Mouse (Mus musculus): ENCODE data around the gene Cdkl3. TPM values are rescaled to one million over a fixed set of nuclear protein-coding genes. Genes with fewer than 3 reads are reported as not detected.
A peak's percentile ranks its signal among the peaks of the same experiment; 100 is the strongest.
"Not testable (repeated sequence)": the region's sequence is repeated elsewhere in the genome, so short reads cannot be mapped to it uniquely, and the experiment has no call there.

Cdkl3 gene
- polyA plus RNA-seq, 1 experiment: 1.3 TPM

DNA sequence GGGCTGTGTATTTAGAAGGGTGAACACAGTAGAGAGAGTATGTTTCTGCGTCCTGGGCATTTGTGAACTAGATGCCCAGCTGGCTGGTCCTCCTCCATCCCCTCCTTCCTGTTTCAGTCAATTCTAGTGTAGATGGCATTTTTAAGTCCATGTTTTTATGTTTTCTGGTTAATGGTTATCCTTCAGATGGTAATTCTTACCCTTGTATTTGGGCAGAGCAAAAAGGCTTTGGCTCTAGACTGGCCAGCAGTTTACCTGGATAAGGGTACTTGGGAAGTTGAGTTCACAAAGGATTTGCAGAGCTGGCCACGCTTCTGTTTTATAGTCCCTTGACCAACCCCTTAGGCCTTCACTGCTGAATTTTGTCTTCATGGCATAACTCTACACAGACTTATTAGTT lies 102.0 kb downstream of the Cdkl3 start:
- Histone ChIP-seq H3K27me3 (replicated peaks) (no peaks in the 10 kb centered on the region), H3K9me3 (no peaks in the 10 kb centered on the region), H3K4me3 (replicated peaks) (no peak overlapping the region), H3K36me3 (replicated peaks; ENCODE audit: low read length) (peaks cover 37% of the 10 kb centered on the region), H3K4me1 (peaks cover 79% of the 10 kb centered on the region)
- TF ChIP-seq FLI1 (IDR thresholded peaks at IDR 0.05; ENCODE audit: low read length) (no peak), GATA1 (IDR thresholded peaks at IDR 0.05; ENCODE audit: borderline replicate concordance, low read length) (no peak)

DNA sequence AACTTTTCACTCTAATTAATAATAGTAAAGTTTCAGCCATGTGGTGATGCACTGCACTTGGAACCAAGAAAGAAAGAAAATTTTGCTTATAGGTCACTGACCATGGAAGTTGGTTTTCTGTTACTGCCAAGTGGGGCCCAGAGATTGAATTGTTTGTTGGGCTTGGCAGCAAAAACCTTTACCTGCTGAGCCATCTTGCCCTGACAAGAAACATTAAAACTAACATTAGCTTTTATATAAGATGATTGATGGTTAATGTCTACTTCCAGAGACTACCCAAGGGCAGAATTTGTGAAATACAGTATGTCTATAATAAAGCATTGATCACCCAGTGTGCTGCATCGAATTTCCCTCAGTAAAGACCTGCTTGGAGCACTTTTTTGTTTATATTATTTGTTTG lies 102.4 kb downstream of the Cdkl3 start:
- no peak overlapping the region for H3K4me3 ChIP-seq (replicated peaks)
- no peaks in the 10 kb centered on the region for H3K27me3 ChIP-seq (replicated peaks)
- H3K36me3 ChIP-seq (replicated peaks; ENCODE audit: low read length): peaks cover 36% of the 10 kb centered on the region
- peaks cover 79% of the 10 kb centered on the region for H3K4me1 ChIP-seq
- TF ChIP-seq GATA1 (IDR thresholded peaks at IDR 0.05; ENCODE audit: borderline replicate concordance, low read length): no peak
- TF ChIP-seq FLI1 (IDR thresholded peaks at IDR 0.05; ENCODE audit: low read length): no peak
- H3K9me3 ChIP-seq: no peaks in the 10 kb centered on the region

DNA sequence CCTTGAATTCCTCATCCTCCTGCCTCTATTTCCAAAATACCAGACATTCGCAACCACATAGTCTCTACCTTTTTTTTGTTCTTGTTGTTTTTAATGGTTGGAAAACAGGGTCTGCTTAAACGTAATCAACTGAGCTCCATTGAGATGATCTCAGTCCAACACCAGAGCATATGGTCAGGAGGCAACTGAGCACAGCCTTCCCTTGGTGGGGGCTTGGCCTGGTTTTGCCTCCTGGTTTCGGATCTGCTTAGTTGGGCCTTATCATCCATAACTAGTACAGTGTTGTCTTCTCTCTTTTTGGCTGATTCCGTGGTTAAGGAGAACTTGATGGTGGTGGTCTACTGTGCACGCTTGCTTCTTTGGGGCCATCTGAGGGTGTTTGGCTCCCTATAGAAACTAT lies 104.8 kb downstream of the Cdkl3 start:
- Histone ChIP-seq H3K27me3 (replicated peaks) (no peaks in the 10 kb centered on the region), H3K4me3 (replicated peaks) (no peak overlapping the region), H3K36me3 (replicated peaks; ENCODE audit: low read length) (peaks cover 42% of the 10 kb centered on the region), H3K4me1 (peaks cover 71% of the 10 kb centered on the region), H3K9me3 (no peaks in the 10 kb centered on the region)
- TF ChIP-seq FLI1 (IDR thresholded peaks at IDR 0.05; ENCODE audit: low read length) (no peak), GATA1 (IDR thresholded peaks at IDR 0.05; ENCODE audit: borderline replicate concordance, low read length) (no peak)

DNA sequence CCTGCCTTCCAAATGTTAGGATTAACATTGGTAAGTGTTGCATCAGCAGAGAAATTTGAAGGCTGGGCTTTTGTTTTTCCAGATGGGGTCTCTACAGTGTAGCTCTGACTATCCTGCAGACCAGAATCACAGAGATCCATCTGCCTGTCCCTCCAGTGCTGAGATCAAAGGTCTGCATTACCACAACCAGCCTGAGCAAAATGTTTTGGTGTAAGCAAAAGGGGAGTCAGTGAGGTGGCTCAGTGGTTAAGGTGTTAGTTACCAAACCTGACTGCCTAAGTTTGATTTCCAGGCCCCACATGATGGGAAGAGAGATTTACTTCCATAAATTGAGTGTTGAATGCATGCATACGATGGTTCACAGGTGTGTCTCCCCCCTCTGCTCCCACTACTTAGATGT lies 105.4 kb downstream of the Cdkl3 start:
- H3K9me3 ChIP-seq: no peaks in the 10 kb centered on the region
- H3K36me3 ChIP-seq (replicated peaks; ENCODE audit: low read length): peaks cover 46% of the 10 kb centered on the region
- no peaks in the 10 kb centered on the region for H3K27me3 ChIP-seq (replicated peaks)
- peaks cover 71% of the 10 kb centered on the region for H3K4me1 ChIP-seq
- H3K4me3 ChIP-seq (replicated peaks): no peak overlapping the region
- TF ChIP-seq FLI1 (IDR thresholded peaks at IDR 0.05; ENCODE audit: low read length) (no peak), GATA1 (IDR thresholded peaks at IDR 0.05; ENCODE audit: borderline replicate concordance, low read length) (no peak)

DNA sequence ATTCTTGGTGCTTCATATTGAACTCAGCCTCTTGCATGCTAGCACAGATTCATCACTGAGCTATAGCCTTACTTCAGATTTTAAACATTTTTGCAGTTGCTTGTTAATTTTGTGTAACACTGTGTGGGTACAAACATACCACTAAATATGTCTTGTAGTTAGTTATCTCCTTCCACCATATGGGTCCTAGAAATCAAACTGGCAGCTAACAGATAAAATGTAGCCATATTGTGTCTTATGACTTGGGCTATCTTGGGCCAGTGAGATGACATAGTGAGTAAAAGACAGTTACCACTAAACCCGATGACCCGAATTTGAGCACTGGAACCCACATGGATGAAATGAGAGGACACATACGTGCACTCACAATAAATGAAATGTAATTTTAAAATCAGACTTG lies 111.5 kb downstream of the Cdkl3 start:
- peaks cover 4% of the 10 kb centered on the region; the same call in 1 of the 2 replicates for H3K9me3 ChIP-seq
- H3K27me3 ChIP-seq (replicated peaks): no peaks in the 10 kb centered on the region
- no peak for TF ChIP-seq GATA1 (IDR thresholded peaks at IDR 0.05; ENCODE audit: borderline replicate concordance, low read length)
- no peak for TF ChIP-seq FLI1 (IDR thresholded peaks at IDR 0.05; ENCODE audit: low read length)
- H3K36me3 ChIP-seq (replicated peaks; ENCODE audit: low read length): peaks cover 88% of the 10 kb centered on the region
- peaks cover 71% of the 10 kb centered on the region for H3K4me1 ChIP-seq
- no peak overlapping the region for H3K4me3 ChIP-seq (replicated peaks)

DNA sequence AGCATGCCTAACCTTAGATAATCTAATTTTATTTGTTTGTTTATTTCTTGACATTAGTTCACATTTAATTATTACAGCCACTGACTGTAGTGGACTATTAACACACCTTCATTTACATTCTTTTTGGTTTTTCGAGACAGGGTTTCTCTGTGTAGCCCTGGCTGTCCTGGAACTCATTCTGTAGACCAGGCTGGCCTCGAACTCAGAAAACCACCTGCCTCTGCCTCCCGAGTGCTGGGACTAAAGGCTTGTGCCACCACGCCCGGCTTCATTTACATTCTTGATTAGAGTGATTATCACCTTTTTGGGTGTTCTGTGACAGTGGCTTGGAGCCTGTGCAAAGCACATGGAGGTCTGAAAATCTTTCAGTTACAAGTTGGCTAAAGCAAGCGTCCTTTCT lies 112.1 kb downstream of the Cdkl3 start:
- not testable (repeated sequence) for H3K27me3 ChIP-seq (replicated peaks); H3K9me3 ChIP-seq; H3K4me3 ChIP-seq (replicated peaks)
- peaks cover 93% of the 10 kb centered on the region for H3K36me3 ChIP-seq (replicated peaks; ENCODE audit: low read length)
- peaks cover 70% of the 10 kb centered on the region for H3K4me1 ChIP-seq

DNA sequence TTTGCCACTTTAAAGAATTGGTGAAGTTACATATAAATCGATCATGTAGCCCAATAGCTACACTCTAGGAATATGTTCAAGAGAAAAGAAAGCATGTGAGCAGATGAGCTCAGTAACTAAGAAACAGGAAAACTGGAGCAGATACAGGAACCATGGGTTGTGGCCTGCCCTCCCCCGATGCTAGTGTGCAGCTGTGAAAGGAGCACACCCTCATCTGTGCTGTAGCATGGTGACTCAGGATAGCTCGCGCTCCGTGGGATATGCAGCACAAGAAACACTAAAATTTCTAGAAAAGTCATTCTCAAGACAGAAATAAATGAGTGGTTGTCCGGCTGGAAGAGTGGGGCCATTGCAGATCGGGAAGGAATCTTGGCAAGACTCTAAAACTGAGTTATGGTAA lies 113.1 kb downstream of the Cdkl3 start:
- TF ChIP-seq GATA1 (IDR thresholded peaks at IDR 0.05; ENCODE audit: borderline replicate concordance, low read length) (no peak), FLI1 (IDR thresholded peaks at IDR 0.05; ENCODE audit: low read length) (no peak)
- peaks cover 99% of the 10 kb centered on the region for H3K36me3 ChIP-seq (replicated peaks; ENCODE audit: low read length)
- H3K9me3 ChIP-seq: peaks cover 4% of the 10 kb centered on the region; the same call in 1 of the 2 replicates
- no peaks in the 10 kb centered on the region for H3K27me3 ChIP-seq (replicated peaks)
- H3K4me3 ChIP-seq (replicated peaks): peak overlapping the region; percentile 62
- H3K4me1 ChIP-seq: peaks cover 69% of the 10 kb centered on the region

DNA sequence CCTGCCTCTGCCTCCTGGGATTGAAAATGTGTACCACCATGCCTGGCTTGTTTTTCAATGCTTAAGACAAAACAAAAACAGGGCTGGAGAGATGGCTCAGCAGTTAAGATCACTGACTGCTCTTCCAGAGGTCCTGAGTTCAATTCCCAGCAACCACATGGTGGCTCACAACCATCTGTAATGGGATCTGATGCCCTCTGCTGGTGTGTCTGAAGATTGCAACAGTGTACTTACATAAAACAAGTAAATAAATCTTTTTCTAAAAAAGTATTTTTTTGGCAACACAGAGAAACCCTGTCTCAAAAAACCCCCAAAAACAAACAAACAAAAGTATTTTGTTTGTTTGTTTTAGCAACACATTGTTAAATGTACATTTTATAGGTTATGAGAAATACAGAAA lies 116.4 kb downstream of the Cdkl3 start:
- H3K9me3 ChIP-seq; H3K27me3 ChIP-seq (replicated peaks); H3K4me3 ChIP-seq (replicated peaks): not testable (repeated sequence)
- H3K36me3 ChIP-seq (replicated peaks; ENCODE audit: low read length): peaks cover 99% of the 10 kb centered on the region
- H3K4me1 ChIP-seq: peaks cover 55% of the 10 kb centered on the region

DNA sequence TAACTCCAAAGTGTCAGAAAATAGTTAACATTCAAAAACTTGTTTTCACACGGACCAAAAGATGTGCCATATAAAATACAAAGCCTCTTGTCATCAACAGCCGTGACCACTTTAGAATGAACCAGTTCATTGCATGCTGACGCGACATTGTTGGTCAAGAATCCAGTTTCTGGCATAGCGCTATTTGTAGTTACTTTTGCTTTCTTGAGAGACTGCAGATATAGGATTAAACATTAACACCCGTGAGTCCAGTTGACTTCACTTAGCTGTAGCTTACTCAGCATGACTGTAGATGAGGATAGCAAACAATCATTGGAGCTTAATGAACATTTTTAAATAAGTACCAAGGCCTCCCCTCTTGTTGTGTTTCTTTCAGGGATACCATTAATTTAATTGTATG lies 118.0 kb downstream of the Cdkl3 start:
- TF ChIP-seq GATA1 (IDR thresholded peaks at IDR 0.05; ENCODE audit: borderline replicate concordance, low read length) (no peak), FLI1 (IDR thresholded peaks at IDR 0.05; ENCODE audit: low read length) (no peak)
- H3K4me3 ChIP-seq (replicated peaks): no peak overlapping the region
- peaks cover 96% of the 10 kb centered on the region for H3K36me3 ChIP-seq (replicated peaks; ENCODE audit: low read length)
- peaks cover 4% of the 10 kb centered on the region; the same call in 1 of the 2 replicates for H3K9me3 ChIP-seq
- H3K4me1 ChIP-seq: peaks cover 51% of the 10 kb centered on the region
- no peaks in the 10 kb centered on the region for H3K27me3 ChIP-seq (replicated peaks)

DNA sequence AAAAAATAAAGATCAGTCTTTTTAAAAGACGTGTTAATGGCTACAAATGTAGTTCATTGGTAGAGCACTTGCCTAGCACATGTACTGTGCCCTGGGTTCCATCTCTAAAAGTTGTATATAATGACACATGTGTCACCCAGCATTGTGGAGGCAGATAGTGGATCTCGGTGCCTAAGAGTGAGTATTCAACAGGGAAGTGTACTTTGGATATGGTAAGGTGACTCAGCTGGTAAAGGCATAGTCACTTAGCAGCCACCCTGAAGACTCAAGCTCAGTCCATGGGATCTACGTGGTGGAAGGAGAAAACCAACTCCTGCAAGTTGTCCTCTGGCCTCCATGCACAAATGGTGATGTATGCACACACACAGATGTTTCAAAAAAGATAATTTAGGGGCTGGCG lies 120.4 kb downstream of the Cdkl3 start:
- H3K4me3 ChIP-seq (replicated peaks): no peak overlapping the region
- peaks cover 84% of the 10 kb centered on the region for H3K36me3 ChIP-seq (replicated peaks; ENCODE audit: low read length)
- no peak for TF ChIP-seq FLI1 (IDR thresholded peaks at IDR 0.05; ENCODE audit: low read length)
- TF ChIP-seq GATA1 (IDR thresholded peaks at IDR 0.05; ENCODE audit: borderline replicate concordance, low read length): no peak
- peaks cover 50% of the 10 kb centered on the region for H3K4me1 ChIP-seq
- H3K9me3 ChIP-seq: peaks cover 4% of the 10 kb centered on the region; the same call in 1 of the 2 replicates
- H3K27me3 ChIP-seq (replicated peaks): no peaks in the 10 kb centered on the region

DNA sequence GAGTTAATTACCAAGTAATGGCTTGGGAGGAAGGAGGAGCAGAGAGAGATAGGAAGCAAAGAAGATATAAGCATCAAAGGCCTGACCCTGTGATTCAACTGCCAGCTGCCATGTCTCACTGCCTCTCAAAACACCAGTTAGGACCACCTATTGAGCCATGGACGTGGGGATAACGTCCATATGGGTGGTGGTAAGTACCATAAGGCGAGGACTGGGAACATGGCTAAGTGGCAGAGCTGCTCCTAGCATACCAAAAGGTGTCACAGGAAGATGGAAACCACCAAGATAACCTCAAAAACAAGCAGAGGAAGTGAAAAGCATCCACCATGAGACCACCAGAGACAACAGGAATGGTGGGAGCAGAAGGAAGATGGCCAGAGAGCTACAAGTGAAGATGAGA lies 123.1 kb downstream of the Cdkl3 start:
- H3K27me3 ChIP-seq (replicated peaks): no peaks in the 10 kb centered on the region
- TF ChIP-seq FLI1 (IDR thresholded peaks at IDR 0.05; ENCODE audit: low read length) (no peak), GATA1 (IDR thresholded peaks at IDR 0.05; ENCODE audit: borderline replicate concordance, low read length) (no peak)
- H3K4me1 ChIP-seq: peaks cover 41% of the 10 kb centered on the region
- no peak overlapping the region for H3K4me3 ChIP-seq (replicated peaks)
- peaks cover 57% of the 10 kb centered on the region for H3K36me3 ChIP-seq (replicated peaks; ENCODE audit: low read length)
- no peaks in the 10 kb centered on the region for H3K9me3 ChIP-seq

Data from megakaryocyte, embryonic 14.5 days (primary cell).